Mouse (Mus musculus): ENCODE data around the gene Olfr510. TPM values are rescaled to one million over a fixed set of nuclear protein-coding genes. Genes with fewer than 3 reads are reported as not detected.

The Olfr510 gene
- polyA plus RNA-seq (2014; fragmentation: Illumina TruSeq; extraction: RNeasy Lipid Tissue Mini Kit (QIAGEN cat#74804); ENCODE audit: insufficient read depth, low read depth, low replicate concordance) = not detected

DNA sequence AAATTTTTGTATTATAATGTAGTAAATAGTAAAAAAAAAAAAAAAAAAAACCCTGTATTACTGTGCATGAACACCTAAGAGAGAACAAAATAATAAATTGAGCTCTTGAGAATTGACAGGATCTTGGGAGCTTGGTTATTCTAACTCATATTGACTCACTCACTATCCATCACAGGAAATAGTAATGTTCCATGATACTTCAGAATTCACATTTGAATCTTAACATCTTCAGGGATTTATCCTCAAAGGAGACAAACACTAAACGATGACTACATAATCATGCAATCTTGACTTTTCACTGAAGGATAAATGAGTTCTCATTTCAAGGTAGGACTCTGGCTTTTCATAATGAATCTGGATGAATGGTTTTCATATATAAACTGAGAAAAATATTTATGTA, at the start of gene Olfr510:
Gene Olfr510, plus strand, starts transcription at position 301 of the 400 bp plus-strand sequence.

DNA sequence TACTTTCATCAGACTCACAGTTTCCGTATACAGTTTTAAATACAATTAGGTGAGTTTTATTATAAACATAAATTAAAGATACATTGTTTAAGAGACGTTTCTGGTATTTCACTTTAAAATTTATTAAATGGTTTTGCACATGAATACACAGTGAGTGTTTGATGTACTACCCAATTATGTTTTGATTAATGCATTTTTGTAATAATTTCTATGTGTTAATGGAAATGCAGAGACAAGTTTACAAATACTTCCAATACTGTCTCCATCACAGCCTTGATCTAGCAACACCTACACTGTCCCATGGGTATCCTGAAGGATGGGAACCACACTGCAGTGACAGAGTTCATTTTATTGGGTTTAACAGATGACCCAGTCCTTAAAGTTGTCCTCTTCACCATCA, 44.7 kb upstream of the Olfr510 start, which contains the start of gene Olfr507:
Gene Olfr507, plus strand, starts transcription at position 301 of the 400 bp plus-strand sequence.

DNA sequence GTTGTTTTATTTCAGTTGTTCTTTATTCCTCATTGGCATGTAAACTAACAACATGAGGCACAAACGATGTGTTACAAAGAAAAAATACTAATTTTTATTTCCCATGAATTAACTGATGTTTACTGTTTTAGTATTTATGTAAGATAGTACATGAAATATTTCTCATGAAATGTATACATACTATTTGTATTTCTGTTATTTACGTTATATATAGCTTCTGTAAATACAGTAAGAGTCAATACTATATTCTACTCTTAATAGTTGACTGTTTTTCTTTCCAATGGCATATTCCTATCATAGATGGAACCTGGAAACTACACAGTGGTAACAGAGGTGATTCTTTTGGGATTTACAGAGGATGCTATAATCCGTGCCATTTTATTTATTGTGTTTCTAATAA, 36.5 kb upstream of the Olfr510 start, which contains the start of gene Olfr508:
Gene Olfr508, plus strand, starts transcription at position 301 of the 400 bp plus-strand sequence.

DNA sequence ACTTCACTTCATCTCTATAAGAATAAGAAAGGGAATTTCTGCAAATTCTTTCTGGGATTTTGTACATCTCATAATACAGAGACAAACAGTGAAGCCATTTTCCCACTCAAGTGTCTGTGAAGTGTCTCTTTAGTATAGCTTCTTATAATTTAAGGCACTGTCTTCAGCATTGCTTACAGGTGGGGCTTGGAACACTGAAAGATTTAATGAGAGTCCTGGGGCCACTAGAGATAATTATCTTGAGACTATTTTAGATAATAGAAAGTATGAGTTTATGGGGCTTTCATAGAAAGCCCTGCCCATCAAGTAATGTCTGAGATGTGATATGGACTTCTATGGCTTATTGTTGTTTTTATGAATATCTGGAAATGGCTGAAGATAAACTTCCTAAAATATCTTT, 14.4 kb upstream of the Olfr510 start, which contains the start of gene Olfr509:
Gene Olfr509, minus strand, starts transcription at position 101 of the 400 bp plus-strand sequence.

GRCm38 (mm10) chr7:108713020-108713419, 46.8 kb downstream of the Olfr510 start, which contains the start of gene Olfr512:
Gene Olfr512, plus strand, starts transcription at chr7:108713320.

Other genes with a start within 250 kb of the Olfr510 start
- not detected for gene Olfr497, start 246.0 kb upstream of the Olfr510 start, polyA plus RNA-seq (2014; fragmentation: Illumina TruSeq; extraction: RNeasy Lipid Tissue Mini Kit (QIAGEN cat#74804); ENCODE audit: insufficient read depth, low read depth, low replicate concordance)
- not detected for gene Olfr498, start 201.1 kb upstream of the Olfr510 start, polyA plus RNA-seq (2014; fragmentation: Illumina TruSeq; extraction: RNeasy Lipid Tissue Mini Kit (QIAGEN cat#74804); ENCODE audit: insufficient read depth, low read depth, low replicate concordance)
- gene Olfr502, start 141.4 kb upstream of the Olfr510 start, polyA plus RNA-seq (2014; fragmentation: Illumina TruSeq; extraction: RNeasy Lipid Tissue Mini Kit (QIAGEN cat#74804); ENCODE audit: insufficient read depth, low read depth, low replicate concordance) = not detected
- not detected for gene Olfr503, start 121.9 kb upstream of the Olfr510 start, polyA plus RNA-seq (2014; fragmentation: Illumina TruSeq; extraction: RNeasy Lipid Tissue Mini Kit (QIAGEN cat#74804); ENCODE audit: insufficient read depth, low read depth, low replicate concordance)
- gene Olfr504, start 100.6 kb upstream of the Olfr510 start, polyA plus RNA-seq (2014; fragmentation: Illumina TruSeq; extraction: RNeasy Lipid Tissue Mini Kit (QIAGEN cat#74804); ENCODE audit: insufficient read depth, low read depth, low replicate concordance) = not detected
- not detected for gene Olfr506, start 55.6 kb upstream of the Olfr510 start, polyA plus RNA-seq (2014; fragmentation: Illumina TruSeq; extraction: RNeasy Lipid Tissue Mini Kit (QIAGEN cat#74804); ENCODE audit: insufficient read depth, low read depth, low replicate concordance)
- not detected for gene Olfr507, start 44.6 kb upstream of the Olfr510 start, polyA plus RNA-seq (2014; fragmentation: Illumina TruSeq; extraction: RNeasy Lipid Tissue Mini Kit (QIAGEN cat#74804); ENCODE audit: insufficient read depth, low read depth, low replicate concordance)
- gene Olfr508, start 36.4 kb upstream of the Olfr510 start, polyA plus RNA-seq (2014; fragmentation: Illumina TruSeq; extraction: RNeasy Lipid Tissue Mini Kit (QIAGEN cat#74804); ENCODE audit: insufficient read depth, low read depth, low replicate concordance) = not detected
- gene Olfr509, start 14.5 kb upstream of the Olfr510 start, polyA plus RNA-seq (2014; fragmentation: Illumina TruSeq; extraction: RNeasy Lipid Tissue Mini Kit (QIAGEN cat#74804); ENCODE audit: insufficient read depth, low read depth, low replicate concordance) = not detected
- gene Olfr512, start 46.9 kb downstream of the Olfr510 start, polyA plus RNA-seq (2014; fragmentation: Illumina TruSeq; extraction: RNeasy Lipid Tissue Mini Kit (QIAGEN cat#74804); ENCODE audit: insufficient read depth, low read depth, low replicate concordance) = not detected
- not detected for gene Olfr513, start 84.6 kb downstream of the Olfr510 start, polyA plus RNA-seq (2014; fragmentation: Illumina TruSeq; extraction: RNeasy Lipid Tissue Mini Kit (QIAGEN cat#74804); ENCODE audit: insufficient read depth, low read depth, low replicate concordance)
- gene Olfr514, start 159.6 kb downstream of the Olfr510 start, polyA plus RNA-seq (2014; fragmentation: Illumina TruSeq; extraction: RNeasy Lipid Tissue Mini Kit (QIAGEN cat#74804); ENCODE audit: insufficient read depth, low read depth, low replicate concordance) = not detected
- not detected for gene Olfr516, start 184.1 kb downstream of the Olfr510 start, polyA plus RNA-seq (2014; fragmentation: Illumina TruSeq; extraction: RNeasy Lipid Tissue Mini Kit (QIAGEN cat#74804); ENCODE audit: insufficient read depth, low read depth, low replicate concordance)
- not detected for gene Olfr517, start 206.0 kb downstream of the Olfr510 start, polyA plus RNA-seq (2014; fragmentation: Illumina TruSeq; extraction: RNeasy Lipid Tissue Mini Kit (QIAGEN cat#74804); ENCODE audit: insufficient read depth, low read depth, low replicate concordance)
- not detected for gene Olfr518, start 218.6 kb downstream of the Olfr510 start, polyA plus RNA-seq (2014; fragmentation: Illumina TruSeq; extraction: RNeasy Lipid Tissue Mini Kit (QIAGEN cat#74804); ENCODE audit: insufficient read depth, low read depth, low replicate concordance)
- not detected for gene Olfr519, start 228.0 kb downstream of the Olfr510 start, polyA plus RNA-seq (2014; fragmentation: Illumina TruSeq; extraction: RNeasy Lipid Tissue Mini Kit (QIAGEN cat#74804); ENCODE audit: insufficient read depth, low read depth, low replicate concordance)